Mouse (Mus musculus) MEL (cell line): ENCODE data around the gene Strbp.

Experiments
- BHLHE40 ChIP-seq: IDR thresholded peaks from 2 replicates; pipeline ENCODE4 v1.6.1; 2012; ENCODE audit warnings: low read depth, mild to moderate bottlenecking, inconsistent platforms, low read length, improper control_type of control experiment, borderline replicate concordance
- CTCF ChIP-seq, 3 experiments: IDR thresholded peaks in 2 of 3; conservative IDR thresholded peaks in 1 of 3; 2 replicates each; pipeline ENCODE4 v1.5.1; 2011 to 2012; ENCODE audit warnings: low read length in 3 of 3, low read depth in 2 of 3, mild to moderate bottlenecking in 2 of 3, improper control_type of control experiment in 1 of 3, inconsistent platforms in 1 of 3, mixed read lengths in 1 of 3, moderate library complexity in 1 of 3; ENCODE audit not compliant: control insufficient read depth in 1 of 3, insufficient read depth in 1 of 3, poor library complexity in 1 of 3, severe bottlenecking in 1 of 3
- E2F4 ChIP-seq: IDR thresholded peaks from 2 replicates; pipeline ENCODE4 v1.6.1; 2011; ENCODE audit warnings: low read depth, low read length, improper control_type of control experiment, borderline replicate concordance
- ELF1 ChIP-seq: IDR thresholded peaks from 2 replicates; pipeline ENCODE4 v1.6.1; 2014; ENCODE audit warnings: low read depth, mild to moderate bottlenecking, inconsistent platforms, low read length, improper control_type of control experiment, moderate library complexity
- MAX ChIP-seq: IDR thresholded peaks from 2 replicates; pipeline ENCODE4 v1.6.1; 2011; ENCODE audit warnings: low read length, improper control_type of control experiment
- MYB ChIP-seq: IDR thresholded peaks from 2 replicates; pipeline ENCODE4 v1.6.1; 2011; ENCODE audit warnings: mild to moderate bottlenecking, low read depth, low read length, improper control_type of control experiment
- RAD21 ChIP-seq: IDR thresholded peaks from 2 replicates; pipeline ENCODE4 v1.6.1; 2011; ENCODE audit warnings: mild to moderate bottlenecking, low read depth, low read length, improper control_type of control experiment
- SMC3 ChIP-seq: IDR thresholded peaks from 2 replicates; pipeline ENCODE4 v1.6.1; 2011; ENCODE audit warnings: low read depth, low read length, improper control_type of control experiment
- TAL1 ChIP-seq: IDR thresholded peaks from 2 replicates; pipeline ENCODE4 v1.6.1; 2012; ENCODE audit warnings: mild to moderate bottlenecking, inconsistent platforms, low read length, moderate library complexity, mixed read lengths
- TBP ChIP-seq: IDR thresholded peaks from 2 replicates; pipeline ENCODE4 v1.8.0; 2011; ENCODE audit warnings: low read depth, low read length, improper control_type of control experiment
- USF1 ChIP-seq: IDR thresholded peaks from 2 replicates; pipeline ENCODE4 v1.6.1; 2014; ENCODE audit warnings: low read depth, mild to moderate bottlenecking, inconsistent platforms, low read length, improper control_type of control experiment, moderate library complexity
- ZMIZ1 ChIP-seq: IDR thresholded peaks from 2 replicates; pipeline ENCODE4 v1.6.1; 2012; ENCODE audit warnings: low read depth, mild to moderate bottlenecking, inconsistent platforms, low read length, improper control_type of control experiment, moderate library complexity

- TF ChIP-seq CTCF (IDR thresholded peaks at IDR 0.05 in 2 of 3, conservative IDR thresholded peaks at IDR 0.05 in 1 of 3; ENCODE audit: control insufficient read depth in 1 of 3, insufficient read depth in 1 of 3, low read depth in 2 of 3, low read length in 3 of 3, poor library complexity in 1 of 3, severe bottlenecking in 1 of 3), result no peak
- no peak for TF ChIP-seq USF1
- no peak for TF ChIP-seq ZMIZ1
- TF ChIP-seq BHLHE40, result no peak
- no peak for TF ChIP-seq MAX
- no peak for TF ChIP-seq SMC3
- TF ChIP-seq TAL1, result no peak
- no peak for TF ChIP-seq MYB
- no peak for TF ChIP-seq ELF1
- TF ChIP-seq E2F4, result no peak
- TF ChIP-seq RAD21, result no peak
- TF ChIP-seq TBP, result no peak
These were observed 16.6 kb downstream of the Strbp start for GRCm38 (mm10) chr2:37687031-37687430.
